Mouse (Mus musculus) testis, adult 2 months (tissue): ENCODE measurements around the gene Id1. TPM values are rescaled to one million over a fixed set of nuclear protein-coding genes. Genes with fewer than 3 reads are reported as not detected.

Experiments
- H3K27ac ChIP-seq: fragments of 200-500 bp; 2 replicates; pipeline ENCODE4 v1.5.1; 2012; ENCODE audit warnings: low read depth, low read length; ENCODE audit not compliant: control insufficient read depth, insufficient read depth
- H3K27me3 ChIP-seq: fragments of 200-500 bp; 2 replicates; pipeline ENCODE4 v1.6.1; 2012; ENCODE audit warnings: mild to moderate bottlenecking, low read length, moderate library complexity; ENCODE audit not compliant: control insufficient read depth, insufficient read depth
- H3K36me3 ChIP-seq: fragments of 200-500 bp; 2 replicates; pipeline ENCODE4 v1.6.1; 2012; ENCODE audit warnings: mild to moderate bottlenecking, low read length; ENCODE audit not compliant: control insufficient read depth, insufficient read depth
- H3K4me1 ChIP-seq: fragments of 200-500 bp; 2 replicates; pipeline ENCODE4 v1.6.1; 2012; ENCODE audit warnings: low read length; ENCODE audit not compliant: control insufficient read depth, insufficient read depth
- H3K4me3 ChIP-seq: fragments of 200-500 bp; 2 replicates; pipeline ENCODE4 v1.5.1; 2012; ENCODE audit warnings: low read depth, mild to moderate bottlenecking, low read length, moderate library complexity, mixed read lengths; ENCODE audit not compliant: control insufficient read depth
- CTCF ChIP-seq: fragments of 200-500 bp; IDR thresholded peaks from 2 replicates; pipeline ENCODE4 v1.5.1; 2012; ENCODE audit warnings: low read depth, mild to moderate bottlenecking, inconsistent platforms, low read length, moderate library complexity; ENCODE audit not compliant: control insufficient read depth, insufficient read depth, insufficient replicate concordance
- POLR2A ChIP-seq: fragments of 200-500 bp; IDR thresholded peaks from 2 replicates; pipeline ENCODE4 v1.6.1; 2012; ENCODE audit warnings: low read depth, mild to moderate bottlenecking, inconsistent platforms, low read length, moderate library complexity; ENCODE audit not compliant: control insufficient read depth
- polyA plus RNA-seq: library from polyadenylated mRNA; depleted of rRNA; stranded (reverse); fragments of >200 nt; gene quantifications from 2 replicates; pipeline ENCODE4 v1.2.3, GENCODE M21; 2012

The Id1 gene
- polyA plus RNA-seq, 1 experiment: 5.5 TPM

- Histone ChIP-seq H3K4me3 (no peak overlapping the region), H3K27me3 (no peaks in the 10 kb centered on the region), H3K4me1 (peaks cover 11% of the 10 kb centered on the region), H3K27ac (peak overlapping the region; percentile 51; the same call in 1 of the 2 replicates), H3K36me3 (no peaks in the 10 kb centered on the region)
- TF ChIP-seq POLR2A: no peak
- TF ChIP-seq CTCF: no peak
Measured at GRCm38 (mm10) chr2:152729636-152730020, 6.4 kb upstream of the Id1 start.

- no peak overlapping the region for H3K27ac ChIP-seq
- H3K4me1 ChIP-seq: peaks cover 38% of the 10 kb centered on the region
Measured at GRCm38 (mm10) chr2:152733201-152733600, 2.9 kb upstream of the Id1 start.

GRCm38 (mm10) chr2:152734501-152734900 lies 1.6 kb upstream of the Id1 start:
- Histone ChIP-seq H3K4me1 (peaks cover 39% of the 10 kb centered on the region), H3K27ac (no peak overlapping the region), H3K27me3 (no peaks in the 10 kb centered on the region), H3K4me3 (peak overlapping the region; percentile 50), H3K36me3 (no peaks in the 10 kb centered on the region)
- no peak for TF ChIP-seq POLR2A
- TF ChIP-seq CTCF: no peak

More at GRCm38 (mm10) chr2:152733201-152733600, 2.9 kb upstream of the Id1 start:
- TF ChIP-seq POLR2A (no peak), CTCF (no peak)
- Histone ChIP-seq H3K27me3 (no peaks in the 10 kb centered on the region), H3K36me3 (no peaks in the 10 kb centered on the region), H3K4me3 (no peak overlapping the region)

GRCm38 (mm10) chr2:152734984-152735383 lies 1.1 kb upstream of the Id1 start:
- H3K27me3 ChIP-seq: no peaks in the 10 kb centered on the region
- H3K4me3 ChIP-seq: peak overlapping the region; percentile 65
- H3K27ac ChIP-seq: peak overlapping the region; percentile 41; the same call in 1 of the 2 replicates
- TF ChIP-seq POLR2A (no peak), CTCF (no peak)
- H3K4me1 ChIP-seq: peaks cover 37% of the 10 kb centered on the region
- H3K36me3 ChIP-seq: no peaks in the 10 kb centered on the region

- Histone ChIP-seq H3K36me3 (no peaks in the 10 kb centered on the region), H3K4me1 (peaks cover 38% of the 10 kb centered on the region), H3K4me3 (peak overlapping the region; percentile 72), H3K27me3 (no peaks in the 10 kb centered on the region), H3K27ac (peak overlapping the region; percentile 41; the same call in 1 of the 2 replicates)
- TF ChIP-seq POLR2A: no peak
- no peak for TF ChIP-seq CTCF
Measured at GRCm38 (mm10) chr2:152736748-152737147, 697 bp downstream of the Id1 start.

GRCm38 (mm10) chr2:152737306-152738221 lies 1.5 kb downstream of the Id1 start:
- H3K36me3 ChIP-seq: no peaks in the 10 kb centered on the region
- peak overlapping the region; percentile 15; the same call in 1 of the 2 replicates for H3K27ac ChIP-seq

GRCm38 (mm10) chr2:152738341-152738740 lies 2.3 kb downstream of the Id1 start:
- Histone ChIP-seq H3K27ac (no peak overlapping the region), H3K36me3 (no peaks in the 10 kb centered on the region), H3K4me1 (peaks cover 38% of the 10 kb centered on the region), H3K4me3 (no peak overlapping the region), H3K27me3 (no peaks in the 10 kb centered on the region)
- no peak for TF ChIP-seq CTCF
- TF ChIP-seq POLR2A: no peak

More at GRCm38 (mm10) chr2:152737306-152738221, 1.5 kb downstream of the Id1 start:
- H3K27me3 ChIP-seq: no peaks in the 10 kb centered on the region
- TF ChIP-seq POLR2A (no peak), CTCF (no peak)
- H3K4me3 ChIP-seq: peak overlapping the region; percentile 24
- peaks cover 38% of the 10 kb centered on the region for H3K4me1 ChIP-seq
